Mouse (Mus musculus) hindbrain, embryonic 13.5 days (tissue): ENCODE data around the gene Ehd1. TPM values are rescaled to one million over a fixed set of nuclear protein-coding genes. Genes with fewer than 3 reads are reported as not detected.

ENCODE experiments used
- ATAC-seq: fragments of 200-750 bp; cut with Nextera tagmentation; 2 replicates; pipeline ENCODE4 v1.8.0; 2017; ENCODE audit warnings: moderate TSS enrichment; ENCODE audit not compliant: low FRiP score
- H3K27ac ChIP-seq: fragments of 300-500 bp; sonication (generic); 2 replicates; pipeline ENCODE4 v1.5.1; 2015; ENCODE audit warnings: inconsistent platforms, mild to moderate bottlenecking, moderate library complexity
- H3K27me3 ChIP-seq: fragments of 300-500 bp; sonication (generic); 2 replicates; pipeline ENCODE4 v1.6.1; 2015; ENCODE audit warnings: mild to moderate bottlenecking, inconsistent platforms
- H3K36me3 ChIP-seq: fragments of 300-500 bp; sonication (generic); 2 replicates; pipeline ENCODE4 v1.6.1; 2015; ENCODE audit warnings: mild to moderate bottlenecking, inconsistent platforms
- H3K4me1 ChIP-seq: fragments of 300-500 bp; sonication (generic); replicated peaks from 2 replicates; pipeline ENCODE4 v1.6.1; 2015; ENCODE audit warnings: inconsistent platforms
- H3K4me2 ChIP-seq: fragments of 300-500 bp; sonication (generic); 2 replicates; pipeline ENCODE4 v1.6.1; 2015; ENCODE audit warnings: inconsistent platforms, mild to moderate bottlenecking, moderate library complexity
- H3K4me3 ChIP-seq: fragments of 300-500 bp; sonication (generic); 2 replicates; pipeline ENCODE4 v1.5.1; 2015; ENCODE audit warnings: mild to moderate bottlenecking, inconsistent platforms
- H3K9ac ChIP-seq: fragments of 300-500 bp; sonication (generic); 2 replicates; pipeline ENCODE4 v1.6.1; 2015; ENCODE audit warnings: mild to moderate bottlenecking, inconsistent platforms
- H3K9me3 ChIP-seq: fragments of 300-500 bp; sonication (generic); 2 replicates; pipeline ENCODE4 v1.6.1; 2016; ENCODE audit warnings: inconsistent platforms
- WGBS: fragments of 180-500 bp; shearing (Covaris S2); methylation state at CpG from one replicate; pipeline ENCODE4 v1.1.7; 2015; 5-methylcytosine and 5-hydroxymethylcytosine counted together
- polyA plus RNA-seq: library from polyadenylated mRNA; unstranded; fragments of >200 nt; fragmentation: Nextera tagmentation; extraction: Ambion mirVana; gene quantifications from 2 replicates; pipeline ENCODE4 v1.2.1, GENCODE M21; 2015

Gene Ehd1
- polyA plus RNA-seq, 1 experiment from 2014 or later = 86.8 TPM

DNA sequence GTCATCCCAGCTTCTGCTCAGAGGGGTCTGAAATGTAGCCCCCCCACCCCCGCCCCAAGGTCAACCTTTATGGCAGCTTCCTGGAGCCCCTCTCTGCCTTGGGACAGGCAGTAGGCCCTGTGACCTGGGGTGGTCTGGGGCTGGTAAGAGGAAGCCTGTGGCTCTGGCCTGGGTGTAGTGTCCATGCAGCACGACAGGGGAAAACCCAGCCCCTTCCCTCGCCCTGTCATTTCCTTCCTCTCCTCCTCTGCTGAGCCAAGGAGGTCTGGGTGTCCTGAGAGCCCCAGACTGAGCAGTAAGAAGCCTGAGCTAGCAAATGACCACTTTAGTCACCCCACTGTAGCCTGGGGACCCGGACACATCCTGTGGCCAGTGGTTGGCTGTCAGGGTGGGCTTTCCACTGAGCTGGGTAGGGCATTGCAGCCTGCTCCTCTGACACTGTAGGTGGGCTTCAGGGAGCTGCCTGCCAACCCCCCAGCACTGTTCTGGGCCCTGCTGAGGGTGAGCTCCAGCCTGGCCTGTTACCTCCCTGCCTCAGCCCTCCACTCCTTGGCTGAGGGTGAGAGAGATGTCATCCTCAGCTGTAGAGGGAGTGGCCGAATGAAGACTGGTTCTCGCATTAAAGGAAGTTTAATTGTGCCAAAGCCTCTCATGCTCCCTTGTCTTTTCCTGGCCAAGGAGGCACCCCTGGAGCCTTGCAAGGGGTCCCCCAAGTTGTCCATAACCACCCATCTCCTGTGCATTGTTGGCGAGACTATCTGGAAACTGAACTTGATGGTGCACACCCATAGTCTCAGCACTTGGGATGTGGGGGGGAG is 23.1 kb downstream of the Ehd1 start:
- Histone ChIP-seq H3K27ac (peak overlapping the region; percentile 12; the same call in 1 of the 2 replicates), H3K4me1 (peaks cover 9% of the 10 kb centered on the region), H3K27me3 (no peaks in the 10 kb centered on the region), H3K4me3 (no peak overlapping the region), H3K36me3 (peaks cover 62% of the 10 kb centered on the region), H3K4me2 (no peak overlapping the region), H3K9ac (no peak overlapping the region; the same call in 1 of the 2 replicates), H3K9me3 (no peaks in the 10 kb centered on the region)
- ATAC-seq = no peak
- WGBS = 92% methylated on average over 7 of the region's 7 CpGs

DNA sequence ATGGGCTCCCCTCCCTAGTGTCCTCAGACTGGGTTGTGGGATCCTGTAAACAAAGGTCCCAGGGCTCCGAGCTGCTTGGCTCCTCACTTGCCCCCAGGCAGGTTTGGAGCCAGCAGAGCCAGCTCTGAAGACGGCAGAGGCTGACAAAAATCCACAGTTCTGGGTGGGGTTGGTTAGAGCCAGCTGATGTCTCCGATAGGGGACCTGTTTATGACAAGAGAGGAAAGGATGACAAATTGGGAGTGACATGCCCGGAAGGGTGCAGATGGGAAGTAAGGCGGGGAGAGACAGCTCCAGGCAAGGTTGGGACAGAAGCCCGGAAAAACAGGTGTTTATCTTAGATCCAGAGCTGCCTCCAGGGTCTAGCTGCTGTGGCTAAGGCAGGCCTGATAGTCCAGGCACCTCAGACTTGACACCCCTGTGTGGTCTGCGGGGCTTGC is 23.9 kb downstream of the Ehd1 start:
- H3K36me3 ChIP-seq = peaks cover 55% of the 10 kb centered on the region
- H3K9me3 ChIP-seq = no peaks in the 10 kb centered on the region
- H3K4me3 ChIP-seq = no peak overlapping the region
- H3K27me3 ChIP-seq = no peaks in the 10 kb centered on the region
- no peak overlapping the region for H3K27ac ChIP-seq
- 64% methylated on average over 7 of the region's 7 CpGs for WGBS
- peaks cover 9% of the 10 kb centered on the region for H3K4me1 ChIP-seq
- H3K4me2 ChIP-seq = no peak overlapping the region
- H3K9ac ChIP-seq = no peak overlapping the region
- ATAC-seq = no peak

DNA sequence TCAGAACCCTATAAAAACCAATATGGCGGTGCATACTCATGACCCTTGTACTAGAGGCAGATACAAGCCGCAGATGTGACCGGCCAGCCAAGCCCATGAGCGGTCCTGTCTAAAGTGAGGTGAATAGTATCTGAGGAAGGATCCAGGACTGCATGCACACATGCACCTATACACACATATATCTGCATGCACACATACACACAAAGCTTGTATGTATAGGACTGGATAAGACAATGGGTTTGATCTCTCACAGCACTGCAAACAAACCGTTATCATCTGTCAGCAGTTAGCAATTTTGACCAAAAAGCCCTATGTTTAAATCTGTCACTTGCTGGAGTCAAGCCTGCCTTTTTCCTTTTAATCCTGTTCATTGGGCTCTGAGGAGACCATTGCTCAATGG is 25.6 kb downstream of the Ehd1 start:
- 94% methylated on average over 5 of the region's 5 CpGs for WGBS
- Histone ChIP-seq H3K27me3 (no peaks in the 10 kb centered on the region), H3K4me2 (no peak overlapping the region), H3K27ac (no peak overlapping the region), H3K36me3 (peaks cover 38% of the 10 kb centered on the region), H3K4me3 (no peak overlapping the region), H3K4me1 (peaks cover 16% of the 10 kb centered on the region), H3K9me3 (no peaks in the 10 kb centered on the region), H3K9ac (no peak overlapping the region)
- ATAC-seq = no peak

DNA sequence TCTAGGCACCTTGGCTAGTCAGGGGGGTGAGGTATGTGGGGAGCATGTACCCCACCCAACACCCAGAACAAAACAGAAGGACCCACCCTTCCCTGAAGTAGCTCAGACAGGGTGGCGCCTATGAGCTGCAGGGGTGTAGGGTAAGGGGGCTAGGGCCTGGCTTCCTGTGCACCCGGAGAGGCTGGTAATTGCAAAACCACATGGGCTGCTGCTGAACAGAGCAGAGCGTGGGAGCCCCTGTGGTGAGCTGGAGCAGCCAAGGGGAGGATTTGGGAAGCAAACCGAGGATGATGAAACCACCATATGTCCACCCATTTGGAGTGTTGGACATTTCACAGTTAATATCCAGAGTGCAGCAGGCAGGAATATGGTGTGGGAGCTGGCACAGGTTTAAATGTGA is 26.0 kb downstream of the Ehd1 start:
- peaks cover 34% of the 10 kb centered on the region for H3K36me3 ChIP-seq
- peaks cover 19% of the 10 kb centered on the region for H3K4me1 ChIP-seq
- H3K27me3 ChIP-seq = 0 out of 2 replicates have a peak, but pooled peaks cover 2% of the 10 kb centered on the region
- H3K4me3 ChIP-seq = no peak overlapping the region
- no peak overlapping the region for H3K4me2 ChIP-seq
- no peak for ATAC-seq
- H3K9me3 ChIP-seq = no peaks in the 10 kb centered on the region
- WGBS = 52% methylated on average over 4 of the region's 4 CpGs
- H3K27ac ChIP-seq = no peak overlapping the region
- no peak overlapping the region; the same call in 1 of the 2 replicates for H3K9ac ChIP-seq

DNA sequence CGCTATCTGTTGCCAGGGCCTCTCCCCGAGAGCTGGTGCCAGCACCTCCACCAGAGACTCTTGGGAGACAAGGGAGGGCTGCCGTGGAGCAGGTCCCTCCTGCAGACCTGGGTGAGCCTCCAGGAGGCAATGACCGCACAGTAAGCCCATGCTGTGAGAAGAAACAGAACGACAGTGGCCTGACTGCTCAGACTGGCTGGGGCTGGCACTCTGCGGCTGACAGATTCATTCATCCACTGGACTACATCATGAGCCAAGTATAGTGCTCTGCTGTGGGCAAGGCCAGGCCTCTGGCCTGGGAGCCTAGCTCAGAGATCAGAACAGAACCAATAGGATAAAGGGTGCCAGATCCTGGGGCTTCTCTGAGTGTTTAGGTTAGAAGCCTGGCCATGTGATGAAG is 27.3 kb downstream of the Ehd1 start:
- no peak overlapping the region for H3K4me3 ChIP-seq
- no peak overlapping the region for H3K27ac ChIP-seq
- peaks cover 20% of the 10 kb centered on the region for H3K36me3 ChIP-seq
- 80% methylated on average over 6 of the region's 6 CpGs for WGBS
- H3K9ac ChIP-seq = no peak overlapping the region
- ATAC-seq = no peak
- peaks cover 19% of the 10 kb centered on the region for H3K4me1 ChIP-seq
- 0 out of 2 replicates have a peak, but pooled peaks cover 4% of the 10 kb centered on the region for H3K27me3 ChIP-seq
- H3K9me3 ChIP-seq = no peaks in the 10 kb centered on the region
- H3K4me2 ChIP-seq = no peak overlapping the region

DNA sequence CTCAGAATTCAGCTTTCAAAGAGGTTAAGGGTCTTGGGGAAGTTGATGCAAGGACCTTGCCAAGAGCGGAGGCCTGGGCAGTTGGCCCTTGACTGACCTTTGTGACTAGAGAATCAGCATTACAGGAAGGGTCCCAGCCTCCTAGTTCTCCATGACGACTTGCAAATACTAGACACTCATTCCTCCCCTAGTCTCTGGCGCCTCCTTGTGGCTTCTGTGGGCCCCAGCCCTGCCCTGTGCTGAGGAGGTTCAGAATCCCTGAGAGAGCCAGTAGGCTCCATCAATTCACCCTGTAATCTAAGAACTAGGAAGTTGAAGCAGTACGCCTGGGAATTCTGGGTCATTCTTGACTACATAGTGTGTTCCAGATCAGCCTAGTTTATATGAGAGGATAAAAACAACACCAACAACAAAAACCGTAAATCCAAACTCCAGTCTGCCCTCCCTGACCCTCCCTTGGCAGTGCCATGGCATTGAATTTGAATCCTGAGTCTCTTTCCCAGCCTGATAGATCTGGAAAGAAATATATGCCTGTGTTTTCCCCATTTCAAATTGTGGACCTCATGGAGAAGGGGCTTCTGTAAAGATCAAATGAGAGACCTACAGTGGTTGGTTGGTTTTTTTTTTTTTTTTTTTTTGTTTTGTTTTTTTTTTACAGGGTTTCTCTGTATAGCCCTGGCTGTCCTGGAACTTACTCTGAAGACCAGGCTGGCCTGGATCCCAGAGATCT is 28.4 kb downstream of the Ehd1 start:
- Histone ChIP-seq H3K4me2 (no peak overlapping the region), H3K4me3 (no peak overlapping the region), H3K9ac (no peak overlapping the region), H3K27ac (no peak overlapping the region), H3K36me3 (peaks cover 9% of the 10 kb centered on the region), H3K9me3 (no peaks in the 10 kb centered on the region), H3K27me3 (0 out of 2 replicates have a peak, but pooled peaks cover 4% of the 10 kb centered on the region), H3K4me1 (peaks cover 15% of the 10 kb centered on the region)
- WGBS = 28% methylated on average over 5 of the region's 5 CpGs
- ATAC-seq = no peak

DNA sequence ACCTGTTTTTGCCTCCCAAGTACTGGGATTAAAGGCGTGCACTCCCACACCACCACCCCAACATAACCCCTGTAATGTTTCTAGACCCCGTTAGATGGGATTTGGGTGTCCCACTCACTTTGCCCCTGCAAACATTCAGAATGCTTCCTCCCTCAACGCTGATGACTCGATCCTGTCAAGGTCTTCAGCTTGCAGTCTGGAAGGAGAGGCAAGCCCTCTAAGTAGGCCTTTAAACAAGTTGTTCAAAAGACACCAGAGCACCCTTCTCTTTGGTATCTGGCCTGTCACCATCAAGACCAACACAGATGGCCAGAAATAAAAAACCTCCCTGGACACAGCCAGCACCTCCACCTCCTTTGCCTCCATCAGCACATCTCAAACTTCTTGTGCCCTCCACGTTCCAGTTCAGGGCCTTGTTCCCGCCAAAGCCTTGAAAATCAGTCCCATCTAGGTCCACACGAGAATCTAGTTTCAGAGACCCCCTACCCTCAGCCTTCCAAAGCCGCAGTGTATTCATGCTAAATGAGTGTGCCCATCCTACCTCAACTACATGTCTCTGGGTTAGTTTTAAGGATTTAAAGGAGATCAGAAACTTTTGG is 29.1 kb downstream of the Ehd1 start:
- Histone ChIP-seq H3K36me3 (peaks cover 4% of the 10 kb centered on the region), H3K9me3 (no peaks in the 10 kb centered on the region), H3K9ac (peak overlapping the region; percentile 68; the same call in 1 of the 2 replicates), H3K4me2 (peak overlapping the region; percentile 61), H3K27me3 (0 out of 2 replicates have a peak, but pooled peaks cover 4% of the 10 kb centered on the region), H3K4me1 (peaks cover 10% of the 10 kb centered on the region; the same call in 1 of the 2 replicates), H3K27ac (no peak overlapping the region), H3K4me3 (peak overlapping the region; percentile 52)
- no peak for ATAC-seq
- WGBS = 58% methylated on average over 8 of the region's 8 CpGs

DNA sequence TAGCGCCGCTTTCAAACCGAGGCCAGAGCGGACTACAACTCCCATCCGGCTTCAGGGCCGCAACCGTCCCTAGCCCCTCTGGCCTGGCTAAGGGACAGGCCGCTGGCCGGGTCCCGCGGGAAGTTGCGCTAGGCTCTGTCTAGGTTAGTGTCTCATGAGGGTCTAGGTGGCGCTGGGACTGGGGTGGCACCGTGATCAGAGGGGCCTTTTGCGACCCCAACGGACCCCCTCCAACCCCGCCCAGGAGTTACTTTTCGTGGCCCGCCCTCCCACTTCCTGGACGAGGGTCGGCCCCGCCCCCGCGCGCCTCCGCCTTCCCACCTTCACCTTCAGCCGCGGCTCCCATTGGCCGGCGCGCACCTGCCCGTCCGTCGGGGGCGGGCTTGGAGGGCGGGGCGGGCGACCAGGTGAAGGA is 29.6 kb downstream of the Ehd1 start, which contains the start of gene Cdc42bpg:
TSS of gene Cdc42bpg (plus strand) at position 320 of the 415 bp plus-strand sequence.
- Histone ChIP-seq H3K27ac (no peak within 1 kb of the TSS), H3K27me3 (0 out of 2 replicates have a peak, but pooled peaks cover 4% of the 10 kb centered on the region)

DNA sequence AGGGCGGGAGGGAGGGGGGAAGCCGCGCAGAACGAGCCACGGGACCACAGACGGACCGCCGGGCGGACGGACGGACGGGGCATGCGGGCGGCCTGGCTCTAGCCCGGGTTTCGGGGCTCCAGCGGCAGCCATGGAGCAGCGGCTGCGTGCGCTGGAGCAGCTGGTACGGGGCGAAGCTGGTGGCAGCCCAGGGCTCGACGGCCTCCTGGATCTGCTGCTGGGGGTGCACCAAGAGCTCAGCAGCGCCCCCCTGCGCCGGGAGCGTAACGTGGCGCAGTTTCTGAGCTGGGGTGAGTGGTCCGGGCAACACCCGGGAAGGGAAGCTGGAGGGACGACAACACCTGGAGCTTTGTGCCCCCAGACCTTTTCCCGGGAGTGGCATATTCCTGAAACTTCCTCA is 30.1 kb downstream of the Ehd1 start:
- peaks cover 5% of the 10 kb centered on the region for H3K36me3 ChIP-seq
- peak overlapping the region; percentile 61 for H3K4me2 ChIP-seq
- H3K27ac ChIP-seq = no peak overlapping the region
- H3K9ac ChIP-seq = peak overlapping the region; percentile 68
- peak; percentile 69 for ATAC-seq
- H3K4me1 ChIP-seq = peaks cover 10% of the 10 kb centered on the region; the same call in 1 of the 2 replicates
- H3K4me3 ChIP-seq = peak overlapping the region; percentile 52
- WGBS = under 1% methylated on average over 30 of the region's 34 CpGs
- 0 out of 2 replicates have a peak, but pooled peaks cover 4% of the 10 kb centered on the region for H3K27me3 ChIP-seq
- no peaks in the 10 kb centered on the region for H3K9me3 ChIP-seq

More for the DNA sequence above, 29.6 kb downstream of the Ehd1 start, which contains the start of gene Cdc42bpg:
- Histone ChIP-seq H3K9ac (peak within 1 kb of the TSS; percentile 68), H3K4me2 (peak within 1 kb of the TSS; percentile 61), H3K9me3 (no peaks in the 10 kb centered on the region), H3K36me3 (peaks cover under 1% of the 10 kb centered on the region; the same call in 1 of the 2 replicates), H3K4me1 (peaks cover 10% of the 10 kb centered on the region; the same call in 1 of the 2 replicates), H3K4me3 (peak within 1 kb of the TSS; percentile 52)
- peak; percentile 68 for ATAC-seq
- 0% methylated on average over 29 of the region's 38 CpGs for WGBS

DNA sequence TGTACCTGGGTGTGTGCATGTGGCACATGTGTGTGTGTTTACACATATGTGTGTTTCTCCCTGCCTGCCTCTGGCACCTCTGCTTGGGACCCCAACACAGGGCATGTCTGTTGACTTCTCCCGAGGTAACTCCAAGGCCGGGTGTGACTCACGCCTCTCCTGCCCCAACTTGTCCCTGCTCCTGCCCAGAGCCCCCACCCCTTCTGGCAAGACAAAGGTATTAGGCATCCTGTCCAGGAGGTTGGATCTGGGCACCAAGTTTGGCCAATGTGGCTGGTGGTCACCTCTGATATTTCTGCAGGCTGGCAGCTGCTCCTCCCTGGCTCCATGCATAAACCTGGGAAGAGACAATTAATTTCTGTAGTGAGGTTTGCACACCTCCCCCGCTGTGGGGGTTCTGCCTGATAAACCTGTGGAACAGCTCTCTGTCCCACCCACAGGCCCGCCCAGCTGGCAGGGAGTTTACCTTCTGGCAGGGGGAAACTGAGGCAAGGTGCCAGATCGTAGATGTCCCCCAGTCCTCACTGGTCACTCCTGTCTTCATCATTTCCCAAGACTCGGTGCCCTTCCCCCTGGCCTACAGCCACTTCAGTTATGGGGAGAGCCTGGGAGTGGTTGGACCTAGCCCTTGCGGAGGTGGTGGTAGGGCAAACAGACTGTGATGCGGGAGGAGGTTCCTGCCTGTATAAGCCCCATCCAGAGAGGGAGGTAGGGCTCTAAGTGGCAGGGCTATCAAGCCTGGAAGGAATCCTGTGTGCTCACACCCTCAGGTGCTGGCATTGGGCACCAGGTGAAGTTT is 31.4 kb downstream of the Ehd1 start:
- H3K4me2 ChIP-seq = no peak overlapping the region
- no peak for ATAC-seq

DNA sequence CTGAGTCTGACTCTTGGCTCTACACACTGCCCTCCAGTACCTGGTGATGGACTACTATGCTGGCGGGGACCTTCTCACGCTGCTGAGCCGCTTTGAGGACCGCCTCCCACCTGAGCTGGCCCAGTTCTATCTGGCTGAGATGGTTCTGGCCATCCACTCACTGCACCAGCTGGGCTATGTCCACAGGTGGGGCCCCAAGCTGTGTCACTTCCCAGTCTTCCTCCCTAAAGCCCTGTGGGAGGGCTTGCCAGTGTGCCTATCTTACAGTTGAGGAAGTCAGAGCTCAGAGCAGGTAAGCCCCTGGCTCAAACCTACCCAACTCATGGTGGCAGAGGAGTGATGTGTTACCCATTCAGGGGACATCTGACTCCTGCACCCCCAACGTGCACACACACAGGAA is 33.7 kb downstream of the Ehd1 start:
- Histone ChIP-seq H3K9ac (no peak overlapping the region), H3K9me3 (no peaks in the 10 kb centered on the region), H3K36me3 (peaks cover 30% of the 10 kb centered on the region), H3K4me2 (no peak overlapping the region), H3K27ac (no peak overlapping the region), H3K27me3 (0 out of 2 replicates have a peak, but pooled peaks cover 4% of the 10 kb centered on the region), H3K4me1 (peaks cover 10% of the 10 kb centered on the region; the same call in 1 of the 2 replicates), H3K4me3 (no peak overlapping the region)
- 90% methylated on average over 5 of the region's 5 CpGs for WGBS
- ATAC-seq = no peak

More for the DNA sequence above, 31.4 kb downstream of the Ehd1 start:
- Histone ChIP-seq H3K4me3 (no peak overlapping the region), H3K36me3 (peaks cover 9% of the 10 kb centered on the region), H3K27me3 (0 out of 2 replicates have a peak, but pooled peaks cover 4% of the 10 kb centered on the region), H3K9ac (no peak overlapping the region), H3K27ac (no peak overlapping the region), H3K9me3 (no peaks in the 10 kb centered on the region), H3K4me1 (peaks cover 10% of the 10 kb centered on the region; the same call in 1 of the 2 replicates)
- WGBS = 87% methylated on average over 9 of the region's 9 CpGs
